Mouse (Mus musculus): ENCODE measurements around the gene Lrrc39.
A peak's percentile ranks its signal among the peaks of the same experiment; 100 is the strongest.
"Not testable (repeated sequence)": the region's sequence is repeated elsewhere in the genome, so short reads cannot be mapped to it uniquely, and the experiment has no call there.

The Lrrc39 gene

GRCm38 (mm10) chr3:116562408-116563094 is at the start of gene Lrrc39:
Lrrc39 (plus strand) TSS chr3:116562973.
- DNase-seq (ENCODE audit: low spot score) = peak; percentile 10

GRCm38 (mm10) chr3:116520141-116520761 is 42.5 kb upstream of the Lrrc39 start:
- no peak for DNase-seq (ENCODE audit: low spot score)

- no peak for DNase-seq (ENCODE audit: low spot score)
These were observed 33.0 kb upstream of the Lrrc39 start for GRCm38 (mm10) chr3:116529741-116530140.

- no peak for DNase-seq (ENCODE audit: low spot score)
These were observed 31.9 kb upstream of the Lrrc39 start for GRCm38 (mm10) chr3:116530826-116531225.

- DNase-seq (ENCODE audit: low spot score) = peak; percentile 51
These were observed 26.2 kb upstream of the Lrrc39 start for GRCm38 (mm10) chr3:116536428-116537199.

- peak; percentile 45 for DNase-seq (ENCODE audit: low spot score)
These were observed 25.6 kb upstream of the Lrrc39 start for GRCm38 (mm10) chr3:116537200-116537573.

- DNase-seq (ENCODE audit: low spot score) = no peak
These were observed 20.7 kb upstream of the Lrrc39 start for GRCm38 (mm10) chr3:116542070-116542469.

- DNase-seq (ENCODE audit: low spot score) = no peak
These were observed 20.2 kb upstream of the Lrrc39 start for GRCm38 (mm10) chr3:116542532-116542931.

- no peak for DNase-seq (ENCODE audit: low spot score)
These were observed 15.3 kb upstream of the Lrrc39 start for GRCm38 (mm10) chr3:116547430-116547829.

GRCm38 (mm10) chr3:116551362-116551761 is 11.4 kb upstream of the Lrrc39 start:
- no peak for DNase-seq (ENCODE audit: low spot score)

GRCm38 (mm10) chr3:116561315-116561714 is 1.5 kb upstream of the Lrrc39 start:
- not testable (repeated sequence) for DNase-seq (ENCODE audit: low spot score)

- no peak for DNase-seq (ENCODE audit: low spot score)
These were observed 321 bp downstream of the Lrrc39 start for GRCm38 (mm10) chr3:116563095-116563492.

- DNase-seq (ENCODE audit: low spot score) = no peak
These were observed 7.9 kb downstream of the Lrrc39 start for GRCm38 (mm10) chr3:116570628-116571027.

- no peak for DNase-seq (ENCODE audit: low spot score)
These were observed 14.5 kb downstream of the Lrrc39 start for GRCm38 (mm10) chr3:116577286-116577685.

GRCm38 (mm10) chr3:116582201-116582600 is 19.4 kb downstream of the Lrrc39 start:
- DNase-seq (ENCODE audit: low spot score) = no peak

GRCm38 (mm10) chr3:116594076-116594727 is 31.4 kb downstream of the Lrrc39 start:
- peak; percentile 70 for DNase-seq (ENCODE audit: low spot score)

- peak; percentile 99 for DNase-seq (ENCODE audit: low spot score)
These were observed 32.2 kb downstream of the Lrrc39 start, which contains the start of gene Sass6 for GRCm38 (mm10) chr3:116594728-116595602. Sass6 (plus strand) TSS chr3:116594982.

GRCm38 (mm10) chr3:116595603-116595991 is 32.8 kb downstream of the Lrrc39 start:
- no peak for DNase-seq (ENCODE audit: low spot score)

- no peak for DNase-seq (ENCODE audit: low spot score)
These were observed 36.9 kb downstream of the Lrrc39 start for GRCm38 (mm10) chr3:116599705-116600104.

- DNase-seq (ENCODE audit: low spot score) = no peak
These were observed 38.2 kb downstream of the Lrrc39 start for GRCm38 (mm10) chr3:116601005-116601404.

- DNase-seq (ENCODE audit: low spot score) = no peak
These were observed 39.0 kb downstream of the Lrrc39 start for GRCm38 (mm10) chr3:116601781-116602180.

Data from embryo, embryonic 10.5 days (tissue).